9 mouse cellular contexts compared by ENCODE assay signal in genomic region chr3:89801507-89801847, GRCm38 (mm10). TPM values are rescaled to one million over a fixed set of nuclear protein-coding genes. Genes with fewer than 3 reads are reported as not detected.
DNase-seq lines count a peak whose midpoint lies in the region; ATAC-seq and TF ChIP-seq lines count a peak whose summit lies in the region.
"Had no signal": no experiment of that assay in that cellular context is flagged by ENCODE, and none has a peak within 500 bp of the region (broad histone marks: within the 10 kb centered on the region; RNA-seq: fewer than 3 reads in every experiment).

No protein-coding gene starts in this region.

- H3K9me3 ChIP-seq in heart, embryonic 13.5 days = 0 out of 2 replicates have a peak, but pooled peaks cover 2% of the 10 kb centered on the region
- no peaks in the 10 kb centered on the region for H3K9me3 ChIP-seq in liver, postnatal 0 days (ENCODE audit: low read length)
- H3K9me3 ChIP-seq in midbrain, embryonic 14.5 days (ENCODE audit: control insufficient read depth, low read length) = no peaks in the 10 kb centered on the region

- H3K27ac ChIP-seq in heart, embryonic 13.5 days (replicated peaks) = peak overlapping the region; percentile 25; the same call in 1 of the 2 replicates
- H3K27ac ChIP-seq in liver, postnatal 0 days (ENCODE audit: low read depth) = peak overlapping the region; percentile 23; the same call in 1 of the 2 replicates
- H3K27ac ChIP-seq in midbrain, embryonic 14.5 days (replicated peaks; ENCODE audit: low read depth, low read length) = no peak overlapping the region
- H3K27ac ChIP-seq: left cerebral cortex, adult 2 months had no signal

- TF ChIP-seq EP300 in liver, postnatal 0 days (IDR thresholded peaks at IDR 0.05; ENCODE audit: low read depth) = no peak

- peak; percentile 60 to 66 for DNase-seq in spleen, postnatal 36 days (ENCODE audit: low spot score in 2 of 2)
- DNase-seq in spleen, adult 12 weeks (ENCODE audit: low spot score) = no peak
- no peak for DNase-seq in liver, postnatal 0 days
- no peak for DNase-seq in neural tube, embryonic 10.5 days (ENCODE audit: extremely low spot score, low spot score)
- no peak for DNase-seq in midbrain, embryonic 14.5 days
- DNase-seq in cerebellum, adult 9-10 months = no peak
- DNase-seq in layer of hippocampus, postnatal 10 days (ENCODE audit: low spot score in 2 of 2) = no peak

- no peaks in the 10 kb centered on the region for H3K36me3 ChIP-seq in heart, embryonic 13.5 days
- no peaks in the 10 kb centered on the region for H3K36me3 ChIP-seq in liver, postnatal 0 days (replicated peaks; ENCODE audit: insufficient read depth, low read length)
- no peaks in the 10 kb centered on the region for H3K36me3 ChIP-seq in midbrain, embryonic 14.5 days (ENCODE audit: control insufficient read depth, insufficient read depth, low read length)

- WGBS in heart, embryonic 13.5 days = 15% methylated on average over 3 of the region's 3 CpGs
- 3% methylated on average over 3 of the region's 3 CpGs for WGBS in liver, postnatal 0 days (ENCODE audit: insufficient replicate concordance)
- 48% methylated on average over 3 of the region's 3 CpGs for WGBS in midbrain, embryonic 14.5 days

- no peak overlapping the region for H3K4me3 ChIP-seq in heart, embryonic 13.5 days
- H3K4me3 ChIP-seq in liver, postnatal 0 days (ENCODE audit: low read depth, low read length) = no peak overlapping the region
- no peak overlapping the region for H3K4me3 ChIP-seq in midbrain, embryonic 14.5 days (replicated peaks; ENCODE audit: low read depth, low read length)
- H3K4me3 ChIP-seq: left cerebral cortex, adult 2 months had no signal

- H3K4me1 ChIP-seq in heart, embryonic 13.5 days = 0 out of 2 replicates have a peak, but pooled peaks cover 6% of the 10 kb centered on the region
- no peaks in the 10 kb centered on the region for H3K4me1 ChIP-seq in liver, postnatal 0 days (ENCODE audit: insufficient read depth)
- no peaks in the 10 kb centered on the region for H3K4me1 ChIP-seq in midbrain, embryonic 14.5 days (ENCODE audit: control insufficient read depth, insufficient read depth, low read length)

- ATAC-seq in heart, embryonic 13.5 days (ENCODE audit: extremely low read depth, insufficient number of reproducible peaks, low FRiP score, low TSS enrichment) = no peak
- peak; percentile 71 for ATAC-seq in liver, postnatal 0 days
- ATAC-seq in midbrain, embryonic 14.5 days (ENCODE audit: low FRiP score, low TSS enrichment) = no peak

- no peak overlapping the region for H3K4me2 ChIP-seq in heart, embryonic 13.5 days
- no peak overlapping the region for H3K4me2 ChIP-seq in liver, postnatal 0 days (ENCODE audit: low read depth, low read length)
- no peak overlapping the region for H3K4me2 ChIP-seq in midbrain, embryonic 14.5 days (ENCODE audit: low read length)

- no peak overlapping the region for H3K9ac ChIP-seq in heart, embryonic 13.5 days
- H3K9ac ChIP-seq in liver, postnatal 0 days (replicated peaks) = no peak overlapping the region
- no peak overlapping the region for H3K9ac ChIP-seq in midbrain, embryonic 14.5 days (replicated peaks; ENCODE audit: low read length)

- peak; percentile 16 for TF ChIP-seq CTCF in liver, postnatal 0 days (IDR thresholded peaks at IDR 0.05; ENCODE audit: low read depth)

- no peaks in the 10 kb centered on the region for H3K27me3 ChIP-seq in heart, embryonic 13.5 days (replicated peaks)
- no peaks in the 10 kb centered on the region for H3K27me3 ChIP-seq in liver, postnatal 0 days (ENCODE audit: insufficient read depth, low read length)
- no peaks in the 10 kb centered on the region for H3K27me3 ChIP-seq in midbrain, embryonic 14.5 days (ENCODE audit: control insufficient read depth, insufficient read depth, low read length)

RNA-seq across cellular contexts. Expression of gene Ube2q1, which starts 28.1 kb away (rescaled TPM):
- polyA plus RNA-seq in heart, embryonic 13.5 days (2015; fragmentation: Nextera tagmentation; extraction: Ambion mirVana) = 8.2 and 8.4 TPM in 2 replicates
- 4.9 and 5.7 TPM in 2 replicates for polyA plus RNA-seq in liver, postnatal 0 days (2015; fragmentation: Nextera tagmentation; extraction: Ambion mirVana)
- polyA plus RNA-seq in midbrain, embryonic 14.5 days (2014; fragmentation: Nextera tagmentation; extraction: Ambion mirVana) = 22.2 and 25.0 TPM in 2 replicates
- 10 to 100 TPM; 78.9 to 80.0 TPM for total RNA-seq in layer of hippocampus, postnatal 10 days (2021)

RNA-seq across cellular contexts. Expression of gene She, which starts 29.7 kb away (rescaled TPM):
- 6.2 and 6.8 TPM in 2 replicates for polyA plus RNA-seq in heart, embryonic 13.5 days (2015; fragmentation: Nextera tagmentation; extraction: Ambion mirVana)
- 0.92 and 1.00 TPM in 2 replicates for polyA plus RNA-seq in liver, postnatal 0 days (2015; fragmentation: Nextera tagmentation; extraction: Ambion mirVana)
- 0.57 and 2.0 TPM in 2 replicates for polyA plus RNA-seq in midbrain, embryonic 14.5 days (2014; fragmentation: Nextera tagmentation; extraction: Ambion mirVana)
- 1 to 10 TPM; 4.0 to 4.2 TPM for total RNA-seq in layer of hippocampus, postnatal 10 days (2021)

RNA-seq across cellular contexts. Expression of gene Chrnb2, which starts 37.0 kb away (rescaled TPM):
- polyA plus RNA-seq in heart, embryonic 13.5 days (2015; fragmentation: Nextera tagmentation; extraction: Ambion mirVana) = 0.18 and 0.44 TPM in 2 replicates
- polyA plus RNA-seq in liver, postnatal 0 days (2015; fragmentation: Nextera tagmentation; extraction: Ambion mirVana) = 0.18 and 0.27 TPM in 2 replicates
- polyA plus RNA-seq in midbrain, embryonic 14.5 days (2014; fragmentation: Nextera tagmentation; extraction: Ambion mirVana) = 29.6 and 31.5 TPM in 2 replicates
- total RNA-seq in layer of hippocampus, postnatal 10 days (2021) = 10 to 100 TPM; 26.3 to 26.4 TPM

Comparison
In these comparisons a context has a peak if more than half of its experiments do, and no peak if none do; other contexts are left out.
1. DNase-seq: peak in spleen, postnatal 36 days (2 of 2); none in spleen, adult 12 weeks (single experiment), liver, postnatal 0 days (single experiment), neural tube, embryonic 10.5 days (single experiment), midbrain, embryonic 14.5 days (single experiment), cerebellum, adult 9-10 months (single experiment) and layer of hippocampus, postnatal 10 days (0 of 2).
2. RNA of gene Chrnb2, which starts 37.0 kb away (polyA plus RNA-seq): 29.6 to 31.5 TPM in midbrain, embryonic 14.5 days; 0.18 to 0.44 TPM in heart, embryonic 13.5 days and 0.18 to 0.27 TPM in liver, postnatal 0 days; every median in the first group is over 10 times any median in the second.